Mouse (Mus musculus) cerebellum, adult 2 months (tissue): Measurements from ENCODE around the gene Gli2. TPM values are rescaled to one million over a fixed set of nuclear protein-coding genes. Genes with fewer than 3 reads are reported as not detected.

Experiments used
- DNase-seq, 2 experiments: peaks; one replicate each; pipeline ENCODE4 v3.0.0; 2021
- H3K27ac ChIP-seq: fragments of 200-500 bp; 2 replicates; pipeline ENCODE4 v1.5.1; 2012; ENCODE audit warnings: low read length, control low read depth, inconsistent platforms; ENCODE audit not compliant: insufficient read depth
- H3K27me3 ChIP-seq: fragments of 200-500 bp; 2 replicates; pipeline ENCODE4 v1.6.1; 2012; ENCODE audit warnings: inconsistent platforms, mild to moderate bottlenecking, low read length, moderate library complexity; ENCODE audit not compliant: control insufficient read depth, insufficient read depth
- H3K4me1 ChIP-seq: fragments of 200-500 bp; 2 replicates; pipeline ENCODE4 v1.6.1; 2011; ENCODE audit warnings: low read length; ENCODE audit not compliant: control insufficient read depth, insufficient read depth
- H3K4me3 ChIP-seq: fragments of 200-500 bp; replicated peaks from 2 replicates; pipeline ENCODE3; 2011; ENCODE audit warnings: mild to moderate bottlenecking, low read depth, low read length, control low read depth; ENCODE audit not compliant: insufficient read depth
- CTCF ChIP-seq: fragments of 200-500 bp; IDR thresholded peaks from 2 replicates; pipeline ENCODE4 v1.5.1; 2011; ENCODE audit warnings: low read depth, mild to moderate bottlenecking, control low read depth, low read length, moderate library complexity, borderline replicate concordance; ENCODE audit not compliant: insufficient read depth
- POLR2A ChIP-seq: fragments of 200-500 bp; IDR thresholded peaks from 2 replicates; pipeline ENCODE4 v1.6.1; 2011; ENCODE audit warnings: low read length, control low read depth, borderline replicate concordance; ENCODE audit not compliant: insufficient read depth
- WGBS: fragments of 180-500 bp; shearing (Covaris S2); methylation state at CpG from one replicate; pipeline ENCODE4 v1.1.7; 2018; 5-methylcytosine and 5-hydroxymethylcytosine counted together
- polyA plus RNA-seq: library from polyadenylated mRNA; depleted of rRNA; stranded (reverse); fragments of >200 nt; gene quantifications from 2 replicates; pipeline ENCODE4 v1.2.3, GENCODE M21; 2012

Gene Gli2
- polyA plus RNA-seq, 1 experiment = 2.4 TPM

DNA sequence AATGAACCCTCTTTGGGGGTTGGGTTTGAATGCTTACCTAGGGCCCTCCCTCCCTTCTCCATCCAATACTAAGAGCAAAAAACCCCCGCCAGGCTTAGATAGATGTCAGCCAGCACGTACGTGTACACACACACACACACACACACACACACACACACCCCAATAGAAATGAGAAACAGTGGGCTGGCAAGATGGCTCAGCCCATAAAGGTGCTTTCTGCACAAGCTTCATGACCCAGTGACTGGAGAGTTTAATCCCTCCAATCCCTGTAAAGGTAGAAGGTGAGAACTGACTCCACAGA is 142.0 kb downstream of the Gli2 start:
- H3K4me3 ChIP-seq = no peak overlapping the region
- no peak overlapping the region for H3K27ac ChIP-seq
- no peaks in the 10 kb centered on the region for H3K27me3 ChIP-seq
- TF ChIP-seq CTCF (no peak), POLR2A (no peak)
- no peak for DNase-seq
- 73% methylated on average over 3 of the region's 3 CpGs for WGBS
- H3K4me1 ChIP-seq = peaks cover 7% of the 10 kb centered on the region

DNA sequence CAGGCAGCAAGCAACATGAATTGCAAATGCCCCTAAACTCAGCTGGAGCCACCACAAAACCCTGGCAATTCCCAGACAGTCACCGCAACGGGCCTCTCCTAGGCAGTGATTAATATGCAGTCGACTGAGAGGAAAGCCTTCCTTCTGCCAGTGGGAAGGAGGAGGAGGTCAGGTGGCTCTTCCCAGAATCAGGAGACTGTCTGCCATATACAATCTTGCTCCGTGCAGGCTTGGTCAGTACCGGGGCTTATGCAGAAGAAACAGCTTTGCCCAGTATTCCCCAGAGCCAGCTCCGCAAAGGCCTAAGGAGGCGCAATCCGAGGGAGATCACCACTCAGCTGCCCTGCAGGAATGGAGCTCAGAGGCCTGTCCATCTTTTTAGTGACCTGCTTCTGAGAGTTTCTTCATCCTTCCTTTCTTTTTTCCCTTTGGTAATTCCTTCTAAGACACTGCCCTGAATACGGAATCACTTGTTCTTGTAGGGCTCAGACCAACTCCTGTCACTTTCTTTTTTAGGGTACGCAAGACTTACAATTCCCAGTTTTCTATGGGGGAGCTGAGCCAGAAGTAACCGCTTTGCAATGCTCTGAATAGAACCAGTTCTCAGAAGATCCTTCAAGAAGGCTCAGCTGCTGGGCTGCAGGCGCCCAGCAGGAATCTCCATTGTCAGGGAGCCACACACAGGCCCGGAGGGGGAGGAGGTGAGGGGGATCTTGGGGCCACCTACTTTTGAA is 142.6 kb downstream of the Gli2 start:
- no peaks in the 10 kb centered on the region for H3K27me3 ChIP-seq
- 61% methylated on average over 13 of the region's 13 CpGs for WGBS
- DNase-seq = peak; percentile 15 to 23
- TF ChIP-seq CTCF (no peak), POLR2A (no peak)
- no peak overlapping the region for H3K27ac ChIP-seq
- H3K4me1 ChIP-seq = peaks cover 6% of the 10 kb centered on the region
- H3K4me3 ChIP-seq = no peak overlapping the region

DNA sequence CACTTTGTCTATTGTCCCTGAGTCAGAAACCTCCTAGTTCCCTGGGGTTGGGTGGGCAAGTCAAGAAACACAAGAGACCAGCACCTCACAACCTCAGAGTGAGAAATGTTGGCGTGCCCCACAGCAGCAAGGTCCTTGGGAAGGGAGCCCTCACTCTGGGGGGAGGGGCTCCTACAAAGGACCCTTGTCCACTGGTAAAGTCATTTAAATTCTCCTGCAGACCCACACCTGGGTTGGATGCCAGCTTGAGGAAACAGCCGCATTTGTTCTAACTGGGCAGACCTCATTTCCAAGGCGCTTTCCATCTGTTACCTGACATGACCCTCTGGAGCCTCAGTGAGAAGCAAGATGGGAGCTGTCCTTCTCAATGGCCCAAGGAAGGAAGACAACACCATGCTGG is 144.4 kb downstream of the Gli2 start:
- no peak overlapping the region for H3K4me3 ChIP-seq
- peaks cover 6% of the 10 kb centered on the region for H3K4me1 ChIP-seq
- peak in 1 of 2 experiments; percentile 39 for DNase-seq
- H3K27me3 ChIP-seq = no peaks in the 10 kb centered on the region
- WGBS = 80% methylated on average over 3 of the region's 3 CpGs
- H3K27ac ChIP-seq = no peak overlapping the region
- TF ChIP-seq POLR2A (no peak), CTCF (no peak)

GRCm38 (mm10) chr1:118907574-118907973 is 145.8 kb downstream of the Gli2 start:
- no peak for DNase-seq
- TF ChIP-seq POLR2A = no peak
- TF ChIP-seq CTCF = no peak
- WGBS = 93% methylated on average over 9 of the region's 9 CpGs
- H3K4me1 ChIP-seq = peaks cover 5% of the 10 kb centered on the region
- no peaks in the 10 kb centered on the region for H3K27me3 ChIP-seq
- H3K4me3 ChIP-seq = no peak overlapping the region
- no peak overlapping the region for H3K27ac ChIP-seq

- Histone ChIP-seq H3K4me3 (no peak overlapping the region), H3K4me1 (no peaks in the 10 kb centered on the region), H3K27me3 (no peaks in the 10 kb centered on the region), H3K27ac (no peak overlapping the region)
- TF ChIP-seq CTCF (no peak), POLR2A (no peak)
- WGBS = 75% methylated on average over 5 of the region's 5 CpGs
- no peak for DNase-seq
Observed at GRCm38 (mm10) chr1:118905319-118905718, 148.1 kb downstream of the Gli2 start.

- Histone ChIP-seq H3K4me1 (no peaks in the 10 kb centered on the region), H3K27me3 (no peaks in the 10 kb centered on the region), H3K4me3 (no peak overlapping the region), H3K27ac (no peak overlapping the region)
- TF ChIP-seq CTCF (no peak), POLR2A (no peak)
- DNase-seq = no peak
- 33% methylated on average over 9 of the region's 9 CpGs for WGBS
Observed at GRCm38 (mm10) chr1:118904909-118905308, 148.5 kb downstream of the Gli2 start.

DNA sequence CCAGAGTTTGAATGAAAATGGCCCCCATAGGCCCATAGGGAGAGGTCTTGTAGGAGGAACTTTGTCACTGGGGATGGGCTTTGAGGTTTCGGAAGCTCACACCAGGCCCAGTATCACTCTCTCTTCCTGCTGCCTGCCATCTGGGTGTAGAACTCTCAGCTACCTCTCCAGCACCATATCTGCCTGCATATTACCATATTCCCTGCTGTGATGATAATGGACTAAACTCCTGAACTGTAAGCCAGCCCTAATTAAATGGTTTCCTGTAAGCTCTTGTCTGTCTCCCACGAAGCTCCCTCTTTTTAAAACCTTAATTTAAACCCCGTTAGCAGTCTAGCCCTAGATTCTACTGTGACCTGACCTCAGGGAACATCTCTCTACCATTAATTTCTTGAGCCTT is 149.0 kb downstream of the Gli2 start:
- no peaks in the 10 kb centered on the region for H3K4me1 ChIP-seq
- no peak overlapping the region for H3K27ac ChIP-seq
- H3K27me3 ChIP-seq = no peaks in the 10 kb centered on the region
- H3K4me3 ChIP-seq = no peak overlapping the region
- 74% methylated on average over 3 of the region's 3 CpGs for WGBS
- TF ChIP-seq CTCF = no peak
- TF ChIP-seq POLR2A = no peak
- DNase-seq = no peak

- Histone ChIP-seq H3K27me3 (no peaks in the 10 kb centered on the region), H3K4me1 (no peaks in the 10 kb centered on the region), H3K4me3 (no peak overlapping the region), H3K27ac (no peak overlapping the region)
- WGBS = 79% methylated on average over 3 of the region's 3 CpGs
- no peak for DNase-seq
- TF ChIP-seq CTCF (no peak), POLR2A (no peak)
Observed at GRCm38 (mm10) chr1:118903742-118904141, 149.7 kb downstream of the Gli2 start.
